Mouse (Mus musculus) intestine, embryonic 14.5 days (tissue): Measurements from ENCODE around the gene Ggcx. TPM values are rescaled to one million over a fixed set of nuclear protein-coding genes. Genes with fewer than 3 reads are reported as not detected.

Experiments used
- ATAC-seq: fragments of 200-750 bp; cut with Nextera tagmentation; replicated peaks from 2 replicates; pipeline ENCODE4 v1.8.0; 2017; ENCODE audit warnings: low read depth, moderate number of reproducible peaks, moderate TSS enrichment, moderate library complexity; ENCODE audit not compliant: low FRiP score, low TSS enrichment
- DNase-seq: peaks from one replicate; pipeline ENCODE4 v3.0.0-alpha.2; 2018; ENCODE audit warnings: low spot score
- H3K27ac ChIP-seq: fragments of 300-500 bp; sonication (generic); 2 replicates; pipeline ENCODE4 v1.5.1; 2014; ENCODE audit warnings: low read depth, mild to moderate bottlenecking, control low read depth
- H3K27me3 ChIP-seq: fragments of 300-500 bp; sonication (generic); replicated peaks from 2 replicates; pipeline ENCODE4 v1.6.1; 2014; ENCODE audit warnings: low read length, control low read depth; ENCODE audit not compliant: control insufficient read depth, insufficient read depth
- H3K36me3 ChIP-seq: fragments of 300-500 bp; sonication (generic); 2 replicates; pipeline ENCODE4 v1.6.1; 2014; ENCODE audit warnings: low read length, control low read depth; ENCODE audit not compliant: control insufficient read depth, insufficient read depth
- H3K4me1 ChIP-seq: fragments of 300-500 bp; sonication (generic); replicated peaks from 2 replicates; pipeline ENCODE4 v1.6.1; 2014; ENCODE audit warnings: low read length, control low read depth, mixed read lengths; ENCODE audit not compliant: control insufficient read depth, insufficient read depth
- H3K4me2 ChIP-seq: fragments of 300-500 bp; sonication (generic); 2 replicates; pipeline ENCODE4 v1.6.1; 2014; ENCODE audit warnings: low read length
- H3K4me3 ChIP-seq: fragments of 300-500 bp; sonication (generic); 2 replicates; pipeline ENCODE4 v1.5.1; 2014; ENCODE audit warnings: low read depth, low read length, control low read depth, mixed read lengths
- H3K9ac ChIP-seq: fragments of 300-500 bp; sonication (generic); 2 replicates; pipeline ENCODE4 v1.6.1; 2014; ENCODE audit warnings: mild to moderate bottlenecking, low read length
- H3K9me3 ChIP-seq: fragments of 300-500 bp; sonication (generic); 2 replicates; pipeline ENCODE4 v1.6.1; 2016; ENCODE audit warnings: low read length, control low read depth; ENCODE audit not compliant: control insufficient read depth
- WGBS: fragments of 180-500 bp; shearing (Covaris S2); extraction: QIAGEN DNeasy Blood & Tissue Kit; methylation state at CpG from one replicate; pipeline ENCODE4 v1.1.7; 2014; 5-methylcytosine and 5-hydroxymethylcytosine counted together
- polyA plus RNA-seq: library from polyadenylated mRNA; unstranded; fragments of >200 nt; fragmentation: Nextera tagmentation; extraction: Ambion mirVana; gene quantifications from 2 replicates; pipeline ENCODE4 v1.2.1, GENCODE M21; 2014

The Ggcx gene
- polyA plus RNA-seq, 1 experiment from 2014 or later = 12.8 TPM

GRCm38 (mm10) chr6:72371571-72371970 is 42.5 kb upstream of the Ggcx start:
- H3K9ac ChIP-seq = no peak overlapping the region
- no peaks in the 10 kb centered on the region for H3K9me3 ChIP-seq
- H3K4me3 ChIP-seq = no peak overlapping the region
- no peak for DNase-seq
- no peak overlapping the region for H3K4me2 ChIP-seq
- H3K27me3 ChIP-seq = no peaks in the 10 kb centered on the region
- no peak for ATAC-seq
- 17% methylated on average over 1 of the region's 1 CpGs for WGBS
- peaks cover 6% of the 10 kb centered on the region; the same call in 1 of the 2 replicates for H3K4me1 ChIP-seq
- 0 out of 2 replicates have a peak overlapping the region, but pooled peaks have one; percentile 12 for H3K27ac ChIP-seq
- H3K36me3 ChIP-seq = no peaks in the 10 kb centered on the region

- Histone ChIP-seq H3K27ac (no peak overlapping the region), H3K36me3 (no peaks in the 10 kb centered on the region), H3K9me3 (no peaks in the 10 kb centered on the region), H3K4me2 (no peak overlapping the region), H3K4me1 (peaks cover 6% of the 10 kb centered on the region; the same call in 1 of the 2 replicates), H3K9ac (no peak overlapping the region), H3K27me3 (no peaks in the 10 kb centered on the region), H3K4me3 (no peak overlapping the region)
- DNase-seq (no peak), ATAC-seq (no peak)
- 78% methylated on average over 4 of the region's 4 CpGs for WGBS
These were observed 40.9 kb upstream of the Ggcx start for GRCm38 (mm10) chr6:72373184-72373583.

- Histone ChIP-seq H3K9me3 (no peaks in the 10 kb centered on the region), H3K27ac (no peak overlapping the region), H3K27me3 (no peaks in the 10 kb centered on the region), H3K4me3 (no peak overlapping the region), H3K4me2 (no peak overlapping the region), H3K4me1 (peaks cover 6% of the 10 kb centered on the region; the same call in 1 of the 2 replicates), H3K36me3 (no peaks in the 10 kb centered on the region), H3K9ac (no peak overlapping the region)
- ATAC-seq (no peak), DNase-seq (no peak)
- 44% methylated on average over 7 of the region's 7 CpGs for whole genome bisulfite sequencing
These were observed 39.9 kb upstream of the Ggcx start for GRCm38 (mm10) chr6:72374206-72374605.

DNA sequence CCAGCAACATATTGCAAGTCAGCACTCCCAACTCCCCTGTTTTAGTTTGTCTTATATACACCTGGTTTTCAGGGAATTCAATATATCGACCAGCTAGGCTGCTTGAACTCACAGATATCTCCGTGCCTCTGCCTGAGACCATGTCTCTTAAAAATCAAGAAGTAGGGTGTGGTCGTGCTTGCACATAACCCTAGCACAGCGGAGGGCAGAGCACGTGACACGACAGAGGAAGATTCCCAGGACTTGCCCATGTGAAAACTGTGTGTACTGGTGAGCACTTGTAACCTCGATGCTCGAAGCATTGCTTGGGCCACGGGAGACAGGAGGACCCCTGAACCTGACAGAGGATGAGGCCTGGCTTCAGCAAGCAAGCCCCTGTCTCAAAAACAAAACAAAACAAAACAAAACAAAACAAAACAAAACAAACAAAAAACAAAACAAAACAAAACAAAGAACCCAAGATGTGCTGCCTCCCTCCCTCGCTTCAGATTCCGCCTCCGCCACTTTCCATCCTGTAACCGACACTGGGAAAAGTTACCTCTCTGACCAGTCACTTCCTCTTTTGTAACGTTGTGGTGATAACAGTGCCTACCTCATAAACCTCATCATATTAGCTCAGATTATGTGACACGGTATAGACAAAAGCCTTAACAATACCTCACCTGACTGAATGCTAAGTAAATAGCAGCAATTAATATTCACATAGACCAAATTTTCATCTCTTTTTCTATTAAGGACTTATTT is 39.1 kb upstream of the Ggcx start:
- Histone ChIP-seq H3K9me3 (no peaks in the 10 kb centered on the region), H3K27me3 (0 out of 2 replicates have a peak, but pooled peaks cover 5% of the 10 kb centered on the region), H3K4me3 (no peak overlapping the region), H3K4me2 (no peak overlapping the region), H3K27ac (no peak overlapping the region), H3K4me1 (peaks cover 6% of the 10 kb centered on the region; the same call in 1 of the 2 replicates), H3K36me3 (no peaks in the 10 kb centered on the region), H3K9ac (no peak overlapping the region)
- WGBS = 70% methylated on average over 15 of the region's 15 CpGs
- DNase-seq (no peak), ATAC-seq (no peak)

DNA sequence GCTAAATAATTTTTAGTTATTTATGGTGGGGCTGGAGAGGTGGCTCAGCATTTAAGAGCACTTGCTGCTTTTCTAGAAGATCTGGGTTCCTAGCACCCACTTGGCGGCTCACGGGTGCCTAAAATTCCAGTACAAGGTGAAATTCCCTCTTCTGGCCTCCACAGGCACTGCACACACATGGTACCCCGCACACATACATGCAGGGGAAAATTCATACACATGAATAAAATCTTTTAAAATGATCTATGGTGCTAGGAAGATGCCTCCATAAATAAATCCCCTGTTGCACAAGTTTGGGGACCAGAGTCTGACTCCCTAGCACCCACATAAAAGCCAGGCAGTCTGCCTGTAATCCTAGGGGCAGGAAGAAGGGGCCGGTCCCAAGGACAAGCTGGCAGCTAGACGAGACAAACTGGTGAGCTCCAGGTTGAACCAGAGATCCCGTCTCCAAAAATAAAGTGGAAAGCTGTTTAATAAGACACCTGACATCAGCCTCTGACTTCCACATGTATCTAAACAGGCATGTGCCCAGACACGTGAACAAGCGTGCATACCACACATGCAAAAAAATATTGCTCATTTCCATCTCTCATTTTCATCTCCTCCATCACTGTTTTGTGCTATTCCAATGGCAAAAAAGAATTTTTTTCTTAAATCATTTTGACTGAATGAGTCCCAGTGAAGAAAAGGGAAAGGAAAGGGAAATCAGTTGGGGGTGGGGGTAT is 35.4 kb upstream of the Ggcx start:
- ATAC-seq (no peak), DNase-seq (no peak)
- Histone ChIP-seq H3K27me3 (0 out of 2 replicates have a peak, but pooled peaks cover 8% of the 10 kb centered on the region), H3K4me2 (no peak overlapping the region), H3K4me1 (no peaks in the 10 kb centered on the region), H3K9ac (no peak overlapping the region), H3K4me3 (no peak overlapping the region), H3K27ac (no peak overlapping the region), H3K36me3 (no peaks in the 10 kb centered on the region), H3K9me3 (no peaks in the 10 kb centered on the region)
- WGBS = 90% methylated on average over 8 of the region's 8 CpGs

DNA sequence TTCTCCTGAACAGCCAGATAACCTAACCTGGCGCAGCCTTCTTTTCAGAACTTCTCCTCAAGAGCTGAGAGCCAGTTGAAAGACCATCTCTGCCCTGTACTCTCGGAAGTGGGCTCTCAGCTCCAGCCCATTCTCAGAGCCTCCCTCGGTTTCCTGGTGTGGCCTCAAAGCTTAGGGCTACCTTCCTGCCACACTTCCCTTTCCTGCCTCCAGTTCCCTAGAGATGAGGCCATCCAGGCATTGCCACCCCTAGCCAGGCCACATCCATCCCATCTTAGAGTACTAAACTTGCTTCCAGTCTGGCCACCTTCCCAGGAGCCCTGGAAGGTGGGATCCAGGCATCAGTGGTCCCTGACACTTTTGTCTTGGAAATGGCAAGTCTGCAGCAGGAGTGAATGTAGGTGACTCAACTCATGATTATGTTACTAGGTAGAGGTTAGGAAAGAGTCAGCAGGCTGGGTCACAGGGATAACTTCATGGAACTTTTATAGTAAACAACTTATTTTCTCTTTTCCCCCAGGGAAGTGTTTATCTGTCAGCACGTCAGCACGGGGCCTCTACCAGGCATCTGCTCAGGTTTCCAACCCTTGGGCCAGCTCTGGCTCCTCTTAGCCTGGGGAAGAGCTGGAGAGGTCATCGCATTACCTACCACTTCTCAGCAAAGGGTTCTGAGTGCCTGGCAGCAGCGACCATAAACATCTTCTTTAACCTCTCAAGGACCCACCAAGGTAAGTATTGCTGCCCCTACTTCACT is 34.6 kb upstream of the Ggcx start:
- peak overlapping the region; percentile 55 for H3K4me3 ChIP-seq
- H3K27me3 ChIP-seq = 0 out of 2 replicates have a peak, but pooled peaks cover 8% of the 10 kb centered on the region
- H3K4me1 ChIP-seq = no peaks in the 10 kb centered on the region
- DNase-seq (no peak), ATAC-seq (no peak)
- WGBS = 49% methylated on average over 7 of the region's 7 CpGs
- H3K9ac ChIP-seq = peak overlapping the region; percentile 62
- H3K36me3 ChIP-seq = no peaks in the 10 kb centered on the region
- no peak overlapping the region for H3K27ac ChIP-seq
- H3K9me3 ChIP-seq = no peaks in the 10 kb centered on the region
- peak overlapping the region; percentile 65 for H3K4me2 ChIP-seq

DNA sequence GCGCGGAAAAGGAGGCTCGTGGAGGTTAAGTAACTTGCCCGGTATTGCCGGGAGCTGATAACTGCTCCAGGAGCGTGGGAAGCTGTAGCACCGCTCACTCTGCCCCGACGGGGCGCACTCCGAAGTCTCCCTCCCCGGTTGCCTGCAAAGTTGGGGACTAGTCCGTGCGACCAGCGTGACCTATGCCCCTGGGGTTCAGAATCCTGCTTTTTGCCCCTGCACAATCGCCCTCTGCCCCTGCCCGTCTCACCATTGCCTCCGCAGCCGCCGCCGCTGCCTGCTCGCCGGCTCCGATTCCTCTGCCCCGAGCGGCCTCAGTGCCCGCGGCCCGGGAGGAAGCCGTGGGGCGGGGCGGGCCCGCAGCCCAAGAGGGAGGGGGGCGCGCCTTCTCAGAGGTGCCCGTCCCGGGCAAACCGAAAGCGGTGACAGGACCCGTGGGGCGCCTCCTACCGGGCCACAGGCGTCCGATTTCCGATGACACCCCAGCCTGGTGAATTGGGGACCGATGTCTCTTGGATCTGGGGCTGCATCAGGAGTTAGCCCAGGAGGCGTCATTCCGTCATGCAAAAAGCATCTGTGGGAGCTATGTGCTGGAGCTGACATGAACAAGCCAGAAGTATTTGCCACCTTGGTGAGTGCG is 33.9 kb upstream of the Ggcx start, which contains the start of gene Vamp5:
Vamp5 (minus strand) TSS at position 338 of the 640 bp plus-strand sequence.
- no peaks in the 10 kb centered on the region for H3K4me1 ChIP-seq
- H3K36me3 ChIP-seq = peaks cover 5% of the 10 kb centered on the region
- 2% methylated on average over 49 of the region's 49 CpGs for WGBS
- peak within 1 kb of the TSS; percentile 55 for H3K4me3 ChIP-seq
- no peak within 1 kb of the TSS for H3K27ac ChIP-seq
- 0 out of 2 replicates have a peak, but pooled peaks cover 8% of the 10 kb centered on the region for H3K27me3 ChIP-seq
- DNase-seq (peak; percentile 75), ATAC-seq (peak; percentile 67)
- peak within 1 kb of the TSS; percentile 65 for H3K4me2 ChIP-seq
- H3K9ac ChIP-seq = peak within 1 kb of the TSS; percentile 62
- H3K9me3 ChIP-seq = no peaks in the 10 kb centered on the region

- peaks cover 20% of the 10 kb centered on the region for H3K36me3 ChIP-seq
- DNase-seq = no peak
- no peak overlapping the region for H3K9ac ChIP-seq
- no peak overlapping the region for H3K27ac ChIP-seq
- no peak overlapping the region for H3K4me3 ChIP-seq
- ATAC-seq = no peak
- H3K4me1 ChIP-seq = no peaks in the 10 kb centered on the region
- H3K4me2 ChIP-seq = no peak overlapping the region
- H3K9me3 ChIP-seq = no peaks in the 10 kb centered on the region
- 0 out of 2 replicates have a peak, but pooled peaks cover 8% of the 10 kb centered on the region for H3K27me3 ChIP-seq
- WGBS = 66% methylated on average over 6 of the region's 6 CpGs
These were observed 31.6 kb upstream of the Ggcx start for GRCm38 (mm10) chr6:72382494-72382893.
